Mouse (Mus musculus) hindbrain, embryonic 11.5 days (tissue): Measurements from ENCODE around the gene Ift88. TPM values are rescaled to one million over a fixed set of nuclear protein-coding genes. Genes with fewer than 3 reads are reported as not detected.

Experiments used
- ATAC-seq: fragments of 200-750 bp; cut with Nextera tagmentation; 2 replicates; pipeline ENCODE4 v1.8.0; 2017; ENCODE audit warnings: mild to moderate bottlenecking, moderate TSS enrichment, moderate library complexity; ENCODE audit not compliant: low FRiP score
- DNase-seq: peaks from one replicate; pipeline ENCODE4 v3.0.0-alpha.2; 2015; ENCODE audit warnings: low spot score
- H3K27ac ChIP-seq: fragments of 300-500 bp; sonication (generic); 2 replicates; pipeline ENCODE4 v1.5.1; 2014; ENCODE audit warnings: mild to moderate bottlenecking, low read depth, low read length
- H3K27me3 ChIP-seq: fragments of 300-500 bp; sonication (generic); 2 replicates; pipeline ENCODE4 v1.6.1; 2014; ENCODE audit warnings: mild to moderate bottlenecking, low read length, moderate library complexity, mixed read lengths; ENCODE audit not compliant: control insufficient read depth, insufficient read depth
- H3K36me3 ChIP-seq: fragments of 300-500 bp; sonication (generic); 2 replicates; pipeline ENCODE4 v1.6.1; 2014; ENCODE audit warnings: mild to moderate bottlenecking, low read length, moderate library complexity, mixed read lengths; ENCODE audit not compliant: control insufficient read depth, insufficient read depth
- H3K4me1 ChIP-seq: fragments of 300-500 bp; sonication (generic); replicated peaks from 2 replicates; pipeline ENCODE4 v1.6.1; 2014; ENCODE audit warnings: low read length, mixed read lengths; ENCODE audit not compliant: control insufficient read depth, insufficient read depth
- H3K4me2 ChIP-seq: fragments of 300-500 bp; sonication (generic); replicated peaks from 2 replicates; pipeline ENCODE4 v1.6.1; 2014; ENCODE audit warnings: mild to moderate bottlenecking, low read depth, low read length
- H3K4me3 ChIP-seq: fragments of 300-500 bp; sonication (generic); 2 replicates; pipeline ENCODE4 v1.5.1; 2014; ENCODE audit warnings: low read depth, low read length
- H3K9ac ChIP-seq: fragments of 300-500 bp; sonication (generic); 2 replicates; pipeline ENCODE4 v1.6.1; 2014; ENCODE audit warnings: low read depth, low read length
- H3K9me3 ChIP-seq: fragments of 300-500 bp; sonication (generic); 2 replicates; pipeline ENCODE4 v1.6.1; 2016; ENCODE audit warnings: low read length; ENCODE audit not compliant: control insufficient read depth
- WGBS: fragments of 180-500 bp; shearing (Covaris S2); extraction: QIAGEN DNeasy Blood & Tissue Kit; methylation state at CpG from one replicate; pipeline ENCODE4 v1.1.7; 2014; 5-methylcytosine and 5-hydroxymethylcytosine counted together
- polyA plus RNA-seq: library from polyadenylated mRNA; unstranded; fragments of >200 nt; fragmentation: Nextera tagmentation; extraction: Ambion mirVana; gene quantifications from 2 replicates; pipeline ENCODE4 v1.2.1, GENCODE M21; 2014

Gene Ift88
- polyA plus RNA-seq, 1 experiment from 2014 or later = 21.4 TPM

DNA sequence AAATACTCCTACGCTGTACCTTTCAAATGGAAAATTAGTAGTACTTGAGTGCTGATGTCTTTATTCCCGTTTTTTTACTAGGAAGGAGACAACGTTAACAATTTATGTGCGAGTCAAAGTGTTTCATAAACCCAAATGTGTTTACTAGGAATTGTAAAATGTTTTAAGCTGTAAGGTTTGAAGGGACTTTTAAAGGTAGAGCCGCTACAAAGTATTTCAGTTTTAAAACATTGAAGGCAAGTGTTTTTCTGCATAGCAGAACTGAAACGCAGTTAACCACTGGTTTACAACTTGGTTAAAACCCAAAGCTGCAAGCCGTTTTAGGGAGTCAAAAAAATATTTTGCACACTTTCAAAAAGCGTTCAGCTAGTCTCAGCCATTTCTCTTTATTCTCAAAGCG is 99.9 kb downstream of the Ift88 start:
- Histone ChIP-seq H3K9me3 (no peaks in the 10 kb centered on the region), H3K36me3 (no peaks in the 10 kb centered on the region), H3K4me3 (no peak overlapping the region), H3K27me3 (peaks cover 2% of the 10 kb centered on the region), H3K9ac (no peak overlapping the region), H3K4me2 (no peak overlapping the region), H3K27ac (no peak overlapping the region), H3K4me1 (no peaks in the 10 kb centered on the region)
- 89% methylated on average over 9 of the region's 9 CpGs for WGBS
- DNase-seq (no peak), ATAC-seq (no peak)

GRCm38 (mm10) chr14:57524671-57525387 is 101.0 kb downstream of the Ift88 start, which contains the start of gene Il17d:
TSS of gene Il17d (plus strand) at chr14:57524777.
- Histone ChIP-seq H3K27me3 (peaks cover 2% of the 10 kb centered on the region), H3K4me1 (no peaks in the 10 kb centered on the region), H3K36me3 (no peaks in the 10 kb centered on the region), H3K9me3 (no peaks in the 10 kb centered on the region), H3K4me2 (peak within 1 kb of the TSS; percentile 94), H3K9ac (peak within 1 kb of the TSS; percentile 68), H3K4me3 (peak within 1 kb of the TSS; percentile 73), H3K27ac (no peak within 1 kb of the TSS)
- DNase-seq (peak; percentile 67), ATAC-seq (peak; percentile 59)
- WGBS = under 1% methylated on average over 58 of the region's 104 CpGs

DNA sequence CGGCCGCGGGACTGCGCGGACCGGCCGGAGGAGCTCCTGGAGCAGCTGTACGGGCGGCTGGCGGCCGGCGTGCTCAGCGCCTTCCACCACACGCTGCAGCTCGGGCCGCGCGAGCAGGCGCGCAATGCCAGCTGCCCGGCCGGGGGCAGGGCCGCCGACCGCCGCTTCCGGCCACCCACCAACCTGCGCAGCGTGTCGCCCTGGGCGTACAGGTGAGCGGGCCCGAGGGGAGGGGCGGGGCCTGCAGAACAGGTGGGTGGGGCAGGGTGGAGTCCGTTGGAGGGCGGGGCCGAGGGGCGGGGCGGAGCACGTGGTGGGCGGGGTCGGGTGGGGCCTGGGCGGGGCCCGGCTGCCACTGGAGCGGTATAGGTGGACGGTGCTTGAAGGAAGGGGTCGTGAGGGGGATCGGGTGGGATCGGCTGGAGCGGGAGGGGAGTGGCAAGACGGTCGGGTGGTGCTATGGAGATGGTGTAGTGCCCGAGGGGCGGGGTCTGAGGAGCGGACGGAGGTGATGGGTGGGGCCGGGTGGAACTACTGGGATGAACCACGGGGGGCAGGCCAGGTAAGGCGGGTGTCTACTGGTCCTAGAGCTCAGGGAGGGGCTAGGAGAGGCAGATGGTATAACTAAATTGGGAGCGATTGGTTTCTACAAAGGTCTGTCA is 101.7 kb downstream of the Ift88 start:
- H3K9ac ChIP-seq = peak overlapping the region; percentile 68
- H3K4me2 ChIP-seq = peak overlapping the region; percentile 94
- no peaks in the 10 kb centered on the region for H3K9me3 ChIP-seq
- H3K27ac ChIP-seq = no peak overlapping the region
- no peaks in the 10 kb centered on the region for H3K36me3 ChIP-seq
- H3K4me1 ChIP-seq = no peaks in the 10 kb centered on the region
- WGBS = 2% methylated on average over 36 of the region's 60 CpGs
- peaks cover 2% of the 10 kb centered on the region for H3K27me3 ChIP-seq
- H3K4me3 ChIP-seq = peak overlapping the region; percentile 73
- peak; percentile 91 for ATAC-seq
- peak; percentile 64 for DNase-seq

- DNase-seq (no peak), ATAC-seq (no peak)
- Histone ChIP-seq H3K9ac (no peak overlapping the region), H3K27me3 (peaks cover 2% of the 10 kb centered on the region), H3K36me3 (no peaks in the 10 kb centered on the region), H3K4me3 (peak overlapping the region; percentile 73), H3K4me2 (peak overlapping the region; percentile 94), H3K9me3 (no peaks in the 10 kb centered on the region), H3K27ac (no peak overlapping the region), H3K4me1 (no peaks in the 10 kb centered on the region)
- WGBS = 60% methylated on average over 10 of the region's 10 CpGs
Observed at GRCm38 (mm10) chr14:57526050-57526623, 102.3 kb downstream of the Ift88 start.

- ATAC-seq (no peak), DNase-seq (no peak)
- H3K4me2 ChIP-seq = no peak overlapping the region
- 40% methylated on average over 7 of the region's 7 CpGs for WGBS
- H3K9ac ChIP-seq = no peak overlapping the region
- no peaks in the 10 kb centered on the region for H3K9me3 ChIP-seq
- H3K4me3 ChIP-seq = no peak overlapping the region
- H3K4me1 ChIP-seq = no peaks in the 10 kb centered on the region
- H3K27ac ChIP-seq = no peak overlapping the region
- H3K36me3 ChIP-seq = no peaks in the 10 kb centered on the region
- peaks cover 2% of the 10 kb centered on the region for H3K27me3 ChIP-seq
Observed at GRCm38 (mm10) chr14:57527122-57527521, 103.3 kb downstream of the Ift88 start.

DNA sequence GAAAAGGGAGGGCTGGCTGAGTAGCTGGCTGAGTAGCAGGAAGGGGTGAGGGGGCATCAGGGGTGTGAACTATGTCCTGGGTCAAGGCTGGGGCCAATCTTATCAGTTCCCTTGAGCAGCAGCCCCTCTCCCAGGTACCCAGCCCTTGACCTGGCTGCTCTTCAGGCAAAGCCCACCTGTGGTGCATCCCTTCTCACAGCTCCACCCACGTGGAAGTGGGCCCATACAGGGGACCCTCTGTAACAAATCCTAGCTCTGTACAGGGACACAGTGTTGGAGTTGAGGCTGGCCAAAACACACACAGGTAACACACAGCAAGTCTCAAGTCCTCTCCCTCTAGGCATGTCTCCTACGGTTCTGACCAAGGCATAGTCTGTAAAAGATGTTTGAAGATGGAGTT is 103.7 kb downstream of the Ift88 start:
- DNase-seq (no peak), ATAC-seq (no peak)
- 47% methylated on average over 2 of the region's 2 CpGs for WGBS
- Histone ChIP-seq H3K36me3 (no peaks in the 10 kb centered on the region), H3K4me1 (no peaks in the 10 kb centered on the region), H3K4me2 (no peak overlapping the region), H3K27me3 (peaks cover 2% of the 10 kb centered on the region), H3K9ac (no peak overlapping the region), H3K4me3 (no peak overlapping the region), H3K9me3 (no peaks in the 10 kb centered on the region), H3K27ac (no peak overlapping the region)

- H3K27ac ChIP-seq = no peak overlapping the region
- WGBS = 66% methylated on average over 10 of the region's 10 CpGs
- peaks cover 5% of the 10 kb centered on the region; the same call in 1 of the 2 replicates for H3K27me3 ChIP-seq
- no peaks in the 10 kb centered on the region for H3K9me3 ChIP-seq
- no peak for DNase-seq
- no peak overlapping the region for H3K4me2 ChIP-seq
- H3K36me3 ChIP-seq = no peaks in the 10 kb centered on the region
- no peak for ATAC-seq
- H3K9ac ChIP-seq = no peak overlapping the region
- H3K4me1 ChIP-seq = 0 out of 2 replicates have a peak, but pooled peaks cover 1% of the 10 kb centered on the region
- no peak overlapping the region for H3K4me3 ChIP-seq
Observed at GRCm38 (mm10) chr14:57529086-57529785, 105.4 kb downstream of the Ift88 start.

DNA sequence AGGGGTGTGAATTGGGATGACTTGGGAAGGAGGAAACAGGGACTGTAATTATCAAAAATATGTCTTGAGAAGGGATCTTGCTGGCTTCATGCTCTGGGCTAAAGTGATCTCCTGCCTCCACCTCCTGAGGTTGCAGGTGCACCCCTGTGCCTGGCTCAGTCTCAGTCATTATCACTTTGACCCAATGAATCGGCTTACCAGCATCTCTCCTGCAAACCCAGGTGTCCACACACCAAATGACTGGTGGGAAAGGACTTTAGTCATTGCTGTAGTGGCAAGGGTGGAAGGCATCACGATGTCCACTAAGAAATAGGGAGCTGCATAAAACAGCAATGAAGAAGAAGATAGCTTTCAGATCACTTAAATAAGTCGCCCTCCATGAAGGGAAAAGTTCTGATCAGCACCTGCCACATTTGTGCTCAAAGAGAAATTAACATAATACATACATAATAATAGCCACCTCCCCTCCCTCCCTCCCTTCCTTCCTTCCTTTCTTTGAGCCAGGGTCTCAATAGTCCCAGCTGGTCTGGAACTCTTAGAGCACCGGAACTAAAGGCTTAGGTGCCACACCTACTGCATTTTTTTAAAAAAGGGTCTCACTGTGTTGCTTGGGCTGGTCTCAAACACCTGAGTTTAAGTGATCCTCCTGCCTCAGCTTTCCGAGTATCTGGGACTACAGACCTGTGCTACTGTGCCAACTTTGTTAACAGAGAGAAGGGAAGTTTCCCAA is 106.1 kb downstream of the Ift88 start:
- peaks cover 6% of the 10 kb centered on the region; the same call in 1 of the 2 replicates for H3K4me1 ChIP-seq
- ATAC-seq = no peak
- H3K27ac ChIP-seq = no peak overlapping the region
- no peak overlapping the region for H3K9ac ChIP-seq
- H3K36me3 ChIP-seq = no peaks in the 10 kb centered on the region
- no peak overlapping the region for H3K4me3 ChIP-seq
- 75% methylated on average over 5 of the region's 5 CpGs for WGBS
- no peak overlapping the region for H3K4me2 ChIP-seq
- no peaks in the 10 kb centered on the region for H3K9me3 ChIP-seq
- peaks cover 5% of the 10 kb centered on the region; the same call in 1 of the 2 replicates for H3K27me3 ChIP-seq
- DNase-seq = no peak
